ENCODE assay signal across 17 mouse cellular contexts in genomic region chr2:144182108-144182507, GRCm38 (mm10).
"Had no signal": no experiment of that assay in that cellular context is flagged by ENCODE, and none has a peak within 500 bp of the region (broad histone marks: within the 10 kb centered on the region; RNA-seq: fewer than 3 reads in every experiment).

No protein-coding gene starts in this region.

- H3K4me3 ChIP-seq: intestine, embryonic 15.5 days; layer of hippocampus, adult 2 months; limb, embryonic 13.5 days; megakaryocyte, embryonic 14.5 days; midbrain, embryonic 12.5 days; neural tube, embryonic 13.5 days had no signal

- H3K4me1 ChIP-seq: limb, embryonic 13.5 days; midbrain, embryonic 12.5 days had no signal

- H3K9ac ChIP-seq: intestine, embryonic 15.5 days; limb, embryonic 13.5 days; liver, embryonic 14.5 days; midbrain, embryonic 12.5 days; neural tube, embryonic 13.5 days had no signal

- DNase-seq: kidney, adult 18-20 months; kidney, postnatal 10 days; kidney, postnatal 4 days; left cerebral cortex, postnatal 4 days; retina, postnatal 1 day; right cerebral cortex, postnatal 4 days; thymus, adult 18-20 months; thymus, postnatal 14 days had no signal

- H3K9me3 ChIP-seq: intestine, embryonic 15.5 days; limb, embryonic 13.5 days; midbrain, embryonic 12.5 days; neural tube, embryonic 13.5 days had no signal

- H3K27ac ChIP-seq: intestine, embryonic 15.5 days; layer of hippocampus, adult 2 months; limb, embryonic 13.5 days; liver, embryonic 14.5 days; macrophage; midbrain, embryonic 12.5 days; neural tube, embryonic 13.5 days had no signal

- H3K27me3 ChIP-seq: intestine, embryonic 15.5 days; limb, embryonic 13.5 days; megakaryocyte, embryonic 14.5 days; midbrain, embryonic 12.5 days; neural tube, embryonic 13.5 days had no signal

- ATAC-seq: intestine, embryonic 15.5 days; midbrain, embryonic 16.5 days had no signal

- H3K4me2 ChIP-seq: intestine, embryonic 15.5 days; limb, embryonic 13.5 days; midbrain, embryonic 12.5 days; neural tube, embryonic 13.5 days had no signal

- H3K36me3 ChIP-seq: intestine, embryonic 15.5 days; limb, embryonic 13.5 days; midbrain, embryonic 12.5 days; neural tube, embryonic 13.5 days had no signal
